Mouse (Mus musculus) c-Kit-positive CD71-positive TER-119-positive erythroid progenitor cells, embryonic 14.5 days (primary cell): ENCODE data around the gene Rin2.

Experiments
- DNase-seq: peaks from one replicate; pipeline ENCODE4 v3.0.0-alpha.2; 2013; ENCODE audit warnings: low spot score

Rin2 gene

DNA sequence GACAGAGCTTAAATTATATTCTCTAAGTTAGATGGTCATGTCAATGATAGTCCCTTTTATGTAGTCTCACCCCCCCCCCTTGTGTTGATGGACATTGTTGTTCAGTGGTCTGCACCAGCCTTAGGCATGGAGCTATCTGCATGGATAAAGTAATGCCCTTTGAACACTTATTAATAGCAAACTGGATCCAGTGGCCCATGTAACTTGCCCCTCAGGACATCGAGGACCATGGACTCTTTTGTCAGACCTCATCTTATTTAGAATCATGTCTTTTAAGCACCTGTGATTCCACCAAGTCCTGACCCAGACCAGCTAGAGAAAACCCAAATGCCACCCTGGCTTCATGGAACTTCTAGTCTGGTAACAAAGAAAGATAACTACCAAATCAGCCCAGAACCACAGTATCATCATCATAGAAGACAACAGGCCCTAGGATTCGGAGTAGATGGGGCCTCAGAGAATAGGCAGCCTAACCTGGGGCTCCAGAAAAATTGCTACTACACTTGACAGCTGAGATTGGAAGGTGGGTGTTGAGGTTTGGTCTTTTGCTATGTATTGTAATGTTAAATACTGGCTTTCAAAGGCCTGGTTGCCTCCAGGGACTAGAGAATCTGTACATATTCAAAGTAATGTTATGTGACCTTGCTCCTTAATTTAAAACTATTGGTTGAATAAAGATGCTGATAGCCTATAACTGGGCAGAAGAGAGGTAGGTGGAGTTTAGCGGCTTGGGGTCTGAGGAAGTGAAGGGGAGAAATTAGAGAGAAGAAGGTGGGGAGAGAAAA is 113.7 kb downstream of the Rin2 start:
- no peak for DNase-seq

DNA sequence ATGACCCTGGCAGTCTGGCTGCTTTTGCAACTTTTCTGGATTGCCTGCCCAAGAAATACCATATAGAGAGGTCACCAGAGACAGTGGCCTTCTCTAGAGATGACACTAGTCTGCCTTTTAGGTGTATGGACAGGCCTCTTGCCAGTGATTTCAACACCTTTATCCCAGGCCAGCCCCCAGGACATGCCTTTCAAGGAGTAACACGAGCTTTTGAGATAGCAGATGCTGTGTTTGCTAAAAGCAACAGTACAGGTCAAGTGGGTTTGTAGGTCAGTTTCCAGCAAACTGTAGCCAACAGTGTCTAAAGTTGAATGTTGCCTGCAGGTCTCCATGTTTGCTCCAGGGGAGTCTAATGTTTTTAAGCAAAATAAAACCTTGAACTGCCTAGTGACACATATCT is 118.7 kb downstream of the Rin2 start:
- no peak for DNase-seq

DNA sequence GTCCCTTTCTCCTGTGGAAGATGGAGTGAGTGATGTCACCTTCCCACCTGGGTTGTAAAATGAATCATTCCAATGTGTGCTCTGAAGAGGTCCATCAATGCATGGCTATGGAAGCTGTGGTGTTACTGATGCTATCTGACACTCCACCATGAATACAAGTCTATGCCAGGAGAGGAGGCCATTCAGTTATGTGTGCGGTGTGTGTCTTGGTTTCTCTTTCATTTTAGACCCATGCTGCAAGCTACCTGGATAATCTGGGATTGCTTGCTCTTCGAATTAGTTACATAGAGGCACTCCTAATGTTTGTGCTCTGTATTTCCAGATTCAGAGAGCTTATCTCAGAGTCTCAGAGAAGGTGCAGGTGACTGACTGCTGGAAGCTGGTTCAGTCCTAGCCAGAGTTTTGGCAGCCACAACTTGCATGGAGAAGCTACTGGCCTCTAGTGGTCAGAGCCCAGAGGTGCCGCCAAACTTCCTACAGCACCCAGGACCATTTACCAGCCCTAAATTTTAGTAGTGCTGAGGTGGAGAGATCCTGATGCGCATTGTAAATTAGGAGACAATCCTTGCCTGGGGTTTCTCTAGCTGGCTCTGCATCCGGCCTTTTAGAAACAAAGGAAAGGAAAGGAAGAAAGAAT is 119.4 kb downstream of the Rin2 start:
- no peak for DNase-seq

DNA sequence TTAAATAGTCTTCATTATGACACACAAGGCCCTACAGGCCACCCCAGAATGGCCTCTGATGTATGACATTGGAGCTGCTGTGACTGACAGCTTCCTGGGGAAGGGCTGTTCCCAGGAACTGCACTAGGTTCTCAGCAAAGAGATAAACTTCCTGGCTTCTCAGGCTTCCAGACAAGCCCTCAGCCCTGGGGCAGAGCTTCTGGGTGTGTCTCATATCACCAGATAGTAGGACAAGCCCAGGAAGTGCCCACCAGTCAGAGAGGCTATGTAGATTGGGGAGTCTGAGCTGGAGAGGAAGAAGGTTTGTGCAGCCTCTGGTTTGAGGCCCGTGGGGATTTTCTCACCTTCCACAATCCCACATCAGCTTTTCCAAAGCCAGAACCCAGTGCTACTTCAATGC is 122.8 kb downstream of the Rin2 start:
- DNase-seq: no peak

DNA sequence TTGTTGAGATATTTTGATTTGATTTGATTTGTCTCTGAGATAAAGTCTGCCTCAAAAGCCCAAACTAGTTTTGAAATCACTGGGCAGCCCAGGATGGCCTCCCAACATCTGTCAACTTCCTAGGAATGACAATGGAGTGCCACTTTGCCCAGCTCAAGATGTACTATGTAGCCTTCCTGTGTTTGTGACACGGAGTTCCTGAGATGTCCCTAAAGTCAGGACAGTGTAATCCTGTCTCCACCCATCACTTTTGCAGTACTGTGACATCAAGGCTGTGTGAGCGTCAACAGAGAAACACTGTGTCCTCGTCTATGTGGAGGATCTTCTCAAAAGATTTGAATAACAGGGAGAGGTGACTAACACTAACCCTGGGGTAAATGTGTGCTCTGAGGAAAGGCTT is 123.9 kb downstream of the Rin2 start:
- DNase-seq: no peak

DNA sequence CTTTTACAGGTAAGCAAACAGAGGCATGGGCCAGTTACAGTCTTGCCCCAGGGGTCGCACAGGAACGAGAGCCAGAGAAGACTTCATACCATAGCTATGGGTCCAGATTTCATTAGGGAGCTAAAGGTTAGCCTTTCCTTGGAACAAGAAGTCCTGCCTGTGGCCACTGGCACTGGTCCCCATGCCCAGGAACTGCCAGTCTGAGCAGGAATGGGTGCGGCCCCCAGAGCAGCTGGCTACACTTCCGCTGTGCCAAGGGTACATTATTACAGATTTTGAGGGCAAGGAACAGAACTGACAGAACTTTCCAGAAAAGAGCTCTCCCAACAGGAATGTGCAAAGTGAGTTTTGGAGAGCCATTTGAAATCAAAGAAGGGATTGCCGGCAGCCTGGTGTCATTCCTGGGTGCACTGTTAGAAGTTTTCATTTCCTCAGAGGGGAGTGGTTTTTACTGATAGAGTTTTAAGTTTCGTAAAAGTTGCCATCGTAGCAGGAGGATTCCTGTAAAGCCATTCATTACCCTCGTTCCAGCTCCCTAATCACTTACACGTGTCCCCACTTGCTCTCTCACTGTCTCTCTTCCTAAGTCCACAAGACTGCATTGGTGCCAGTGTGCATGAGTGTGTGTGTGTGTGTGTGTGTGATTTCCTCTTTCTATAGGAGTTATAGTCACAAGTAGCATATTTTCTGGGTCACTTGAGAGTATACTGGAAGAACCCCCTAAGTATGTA is 126.5 kb downstream of the Rin2 start:
- DNase-seq: no peak

DNA sequence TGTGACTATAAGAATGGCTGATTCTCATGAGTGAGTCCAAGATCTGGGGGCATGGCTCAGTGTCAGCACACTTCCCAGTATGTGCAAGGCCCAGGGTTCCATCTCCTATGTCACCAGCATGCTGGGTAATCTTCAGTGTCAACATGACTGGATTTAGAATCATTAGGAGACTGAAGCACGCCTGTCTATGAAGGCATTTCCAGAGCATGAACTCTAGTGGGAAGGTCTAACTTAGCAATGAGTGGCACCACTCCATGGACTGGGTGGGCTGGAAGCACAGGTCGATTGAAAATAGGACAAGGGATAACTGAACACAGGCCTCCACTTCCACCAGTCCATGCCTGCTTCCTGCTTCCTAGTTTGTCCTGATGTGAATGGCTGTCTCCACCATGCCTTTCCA is 127.6 kb downstream of the Rin2 start:
- no peak for DNase-seq

DNA sequence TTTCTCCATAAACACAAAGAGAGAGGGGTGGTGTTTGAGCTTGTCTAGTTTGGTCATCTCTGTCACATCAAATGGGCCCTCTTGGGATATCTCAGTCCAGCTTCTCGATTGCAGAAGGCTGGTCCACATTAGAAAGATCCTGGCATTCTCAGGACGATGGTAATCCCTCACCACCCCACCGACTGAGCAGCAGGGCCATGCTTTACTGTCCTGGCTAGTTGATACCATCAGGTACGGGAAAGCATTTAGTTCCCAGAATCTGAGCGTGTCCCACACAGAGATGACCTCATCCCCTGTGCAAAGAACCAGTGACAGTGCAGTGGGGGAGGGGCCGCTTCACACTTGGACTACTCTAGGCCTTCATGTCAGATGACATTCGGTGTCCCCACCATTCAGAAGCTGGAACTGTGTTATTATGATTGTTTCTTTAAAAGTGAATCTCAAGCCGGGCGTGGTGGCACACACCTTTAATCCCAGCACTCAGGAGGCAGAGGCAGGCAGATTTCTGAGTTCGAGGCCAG is 128.9 kb downstream of the Rin2 start:
- no peak for DNase-seq

DNA sequence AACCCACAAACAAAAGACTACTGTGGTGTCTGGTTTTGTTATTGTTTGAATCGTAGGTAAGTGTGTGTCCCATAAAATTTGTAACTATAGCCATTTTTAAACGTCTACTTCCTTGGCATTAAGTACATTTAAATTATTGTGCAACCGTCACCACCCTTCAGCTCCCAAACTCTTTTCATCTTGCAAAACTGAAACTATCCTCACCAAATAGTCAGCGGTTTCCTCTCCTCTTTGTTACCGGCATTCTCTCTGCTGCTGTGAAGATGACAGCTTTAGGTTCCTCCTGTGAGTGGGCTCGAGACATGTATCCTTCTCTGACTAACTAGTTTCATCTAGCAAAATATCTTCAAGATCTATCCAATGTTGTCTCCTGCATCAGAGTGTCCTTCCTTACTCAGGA is 129.5 kb downstream of the Rin2 start:
- DNase-seq: no peak

DNA sequence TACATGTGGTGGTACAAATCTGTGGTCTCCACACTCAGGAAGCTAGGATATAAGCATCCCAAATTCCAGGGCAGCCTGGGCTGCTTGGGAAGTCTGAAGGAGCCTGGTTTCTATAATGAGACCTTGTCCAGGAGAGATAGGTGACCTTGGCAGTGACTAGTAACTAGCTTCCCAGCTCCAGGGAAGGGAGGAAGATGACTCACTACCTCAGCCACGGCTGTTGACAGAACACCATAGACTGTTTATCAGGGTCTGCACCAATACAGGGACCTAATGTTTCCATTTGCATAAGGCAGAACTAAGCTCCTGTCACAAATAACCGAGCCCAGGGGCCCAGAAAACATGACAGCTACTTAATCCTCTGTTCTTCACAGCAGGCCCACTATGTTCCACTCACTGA is 132.3 kb downstream of the Rin2 start:
- no peak for DNase-seq

DNA sequence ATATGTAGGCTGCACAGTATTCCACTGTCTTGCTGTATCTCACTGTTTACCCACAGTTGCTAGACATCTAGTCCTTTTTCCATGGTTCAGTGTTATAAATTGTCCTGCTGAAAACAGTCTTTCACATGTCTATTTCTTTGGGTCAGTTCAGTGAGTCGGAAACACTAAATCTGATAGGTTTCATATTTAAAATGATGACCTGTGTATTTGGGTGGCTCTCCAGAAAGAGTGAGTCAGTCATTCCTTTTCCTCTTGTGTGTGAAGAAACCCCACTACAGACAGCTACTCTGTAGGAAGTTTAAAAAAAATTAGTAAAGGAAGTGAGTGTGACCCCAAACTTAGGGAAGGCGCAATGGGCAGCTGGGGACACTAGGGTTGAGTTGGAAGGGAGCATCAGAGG is 133.2 kb downstream of the Rin2 start:
- DNase-seq: no peak

DNA sequence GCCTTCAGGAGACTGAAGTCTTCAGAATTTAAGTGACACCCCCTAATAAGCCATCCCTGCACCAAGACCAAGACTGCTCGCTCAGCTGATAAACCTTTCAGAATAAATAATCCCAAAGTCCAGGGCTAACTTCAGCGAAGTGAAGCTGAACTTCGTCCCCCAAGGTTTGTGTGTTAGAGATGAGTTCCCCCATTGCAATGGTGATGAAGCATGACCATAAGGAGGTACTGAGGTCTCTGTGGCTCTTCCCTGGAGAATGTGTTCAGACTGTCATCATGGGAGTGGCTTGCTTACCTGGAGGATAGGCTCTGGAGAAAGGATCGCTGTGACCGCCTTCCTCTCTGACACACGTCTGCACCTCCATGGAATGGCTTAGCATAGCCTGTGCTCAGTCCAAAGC is 133.7 kb downstream of the Rin2 start:
- no peak for DNase-seq

DNA sequence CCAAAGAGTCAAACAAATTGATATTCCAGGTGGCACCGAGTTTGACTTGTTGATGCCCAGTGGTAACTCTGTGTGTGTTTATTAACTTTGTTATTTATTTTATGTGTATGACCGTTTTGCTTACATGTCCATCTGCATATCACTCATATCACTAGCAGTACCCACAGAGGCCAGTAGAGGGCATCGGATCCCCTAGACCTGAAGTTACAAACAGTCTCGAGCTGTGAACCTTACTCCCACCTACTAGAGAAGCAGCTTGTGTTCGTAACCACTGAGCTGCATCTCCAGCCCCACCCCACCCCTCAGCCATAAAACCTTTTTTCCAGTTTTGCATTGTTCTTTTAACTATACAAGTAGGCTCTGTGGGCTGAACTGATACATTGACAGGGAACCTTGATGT is 135.7 kb downstream of the Rin2 start:
- no peak for DNase-seq

DNA sequence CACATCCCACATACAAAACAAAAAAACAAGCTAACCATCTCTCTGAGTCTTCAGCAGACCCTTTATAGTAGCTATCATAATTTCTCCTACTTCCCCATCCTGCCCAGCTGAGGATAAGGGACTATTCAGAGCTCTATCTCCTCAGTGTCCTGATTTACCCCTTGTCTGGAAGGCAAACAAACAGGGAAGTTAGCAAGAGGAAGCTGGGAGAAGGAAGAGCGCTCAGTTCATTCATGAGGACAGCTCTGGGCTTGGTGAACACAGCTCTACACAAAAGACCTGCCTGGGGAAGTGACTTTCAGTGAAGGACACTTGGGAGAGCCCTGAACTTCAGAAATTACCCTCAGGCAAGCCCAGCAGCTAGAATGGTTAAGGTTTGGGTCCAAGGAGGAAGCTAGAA is 137.8 kb downstream of the Rin2 start:
- DNase-seq: no peak

DNA sequence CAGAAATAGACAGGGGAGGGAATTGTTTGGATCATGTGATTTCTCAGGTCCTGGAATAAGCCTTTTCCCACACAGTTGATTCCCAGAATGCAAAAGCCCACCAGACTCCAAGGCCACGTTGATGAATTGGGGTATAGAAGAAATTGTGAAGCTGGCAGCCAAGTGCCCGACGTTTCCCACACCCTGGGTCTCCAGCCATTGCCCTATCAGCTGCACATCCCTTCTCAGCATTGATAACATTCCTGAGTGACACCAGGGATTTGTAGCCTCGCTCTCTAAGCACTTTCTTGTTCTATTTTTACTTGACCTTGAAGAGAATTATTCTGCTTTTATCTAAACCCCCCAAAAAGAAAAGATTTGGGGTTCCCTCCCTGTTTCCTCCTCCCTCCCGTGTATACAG is 142.2 kb downstream of the Rin2 start:
- DNase-seq: no peak

DNA sequence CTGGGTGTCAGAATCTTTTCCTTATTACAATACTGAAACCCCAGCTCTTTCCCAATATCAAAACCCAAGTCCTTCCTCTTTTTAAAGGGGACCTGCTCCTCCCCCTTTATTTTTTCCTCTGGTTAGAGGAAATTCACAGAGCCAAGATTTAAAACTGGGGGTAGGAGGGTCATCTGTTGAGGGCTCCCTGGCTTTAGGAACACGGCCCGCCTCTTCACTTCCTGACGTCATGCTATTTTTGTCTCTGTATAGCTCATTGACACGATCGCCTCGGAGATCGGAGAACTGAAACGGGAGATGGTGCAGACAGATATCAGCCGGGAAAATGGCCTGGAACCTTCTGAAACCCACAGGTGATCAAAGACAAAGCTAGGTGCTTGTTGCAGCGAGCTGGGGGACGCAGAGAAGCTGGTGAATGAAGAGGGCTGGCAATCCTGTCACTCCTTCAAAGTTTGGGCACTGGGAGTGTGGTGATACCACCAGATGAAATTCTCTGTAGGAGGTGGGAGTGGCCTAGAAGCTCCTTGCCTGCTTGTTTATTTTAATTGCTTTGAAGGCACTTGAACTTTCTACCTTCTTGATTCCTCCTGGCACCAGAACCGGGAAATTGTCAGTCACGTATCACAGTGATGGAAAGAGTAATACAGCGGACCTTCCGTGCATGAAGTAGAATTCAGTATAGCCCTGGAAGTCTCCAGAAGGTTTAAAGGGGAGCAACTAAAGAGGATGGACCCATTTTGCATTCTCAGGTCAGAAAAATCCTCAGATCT is 147.2 kb downstream of the Rin2 start:
- DNase-seq: no peak

DNA sequence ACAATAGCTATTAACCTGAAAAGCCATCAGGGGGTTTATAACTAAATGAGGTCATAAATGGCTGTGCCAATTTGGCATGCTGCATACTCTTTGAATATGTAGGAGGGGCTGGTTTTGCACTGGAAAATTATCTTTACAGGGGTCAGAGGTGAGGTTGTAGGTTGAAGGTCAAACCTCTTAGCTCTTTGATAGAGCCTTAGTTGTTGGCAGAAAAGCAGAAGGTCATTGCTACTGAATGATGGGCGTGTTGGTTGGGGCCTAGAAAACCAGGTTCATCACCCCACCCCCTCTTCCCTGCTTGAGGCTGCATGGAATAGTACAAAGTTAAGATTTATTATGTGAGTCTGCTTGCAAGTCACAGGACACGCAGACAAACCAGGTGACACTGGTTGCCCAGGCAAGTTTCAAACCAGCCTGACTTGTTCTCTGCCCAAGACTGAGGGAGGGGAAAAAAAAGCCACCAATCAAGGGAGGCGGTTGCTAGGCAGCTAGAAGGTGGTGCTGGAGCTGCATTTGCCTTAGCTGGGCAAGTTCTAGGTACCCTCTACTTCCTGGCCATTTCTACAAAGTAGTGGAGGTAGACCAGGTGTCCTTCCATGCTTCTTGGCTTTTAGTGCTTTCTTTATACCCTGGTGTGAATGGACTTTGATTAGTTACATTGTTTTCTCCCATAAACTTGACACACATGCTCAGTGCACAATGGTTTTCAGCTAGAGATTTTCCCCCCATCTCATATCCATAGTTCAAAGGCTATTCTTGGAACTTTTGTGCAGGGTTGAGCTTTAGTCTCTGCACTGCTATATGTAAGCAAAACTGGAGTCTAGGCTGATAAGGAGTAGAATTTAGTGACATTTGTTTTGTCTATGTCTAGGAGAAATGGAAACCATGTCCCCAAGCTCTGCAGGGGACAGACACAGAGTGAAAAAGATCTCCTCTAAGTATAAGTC is 148.0 kb downstream of the Rin2 start:
- no peak for DNase-seq

DNA sequence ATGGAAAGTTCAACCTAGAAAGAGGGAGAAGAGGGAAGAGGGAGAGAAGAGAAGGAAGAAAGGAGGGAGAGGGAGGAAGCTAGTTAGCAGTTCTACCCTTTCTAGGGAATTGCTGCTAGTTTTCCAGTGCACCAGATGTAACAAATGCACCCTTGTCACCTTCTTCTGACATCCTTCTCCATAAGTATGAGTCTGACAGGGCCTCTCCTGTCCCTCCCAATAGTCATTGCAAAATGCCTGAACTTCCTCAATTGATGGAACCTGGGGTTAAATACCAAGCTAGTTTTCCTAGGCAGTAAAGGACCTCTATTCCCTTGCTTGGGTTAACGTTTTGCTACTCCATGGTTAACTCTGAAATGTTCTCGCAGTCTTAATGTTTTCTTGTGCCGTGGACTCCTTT is 149.7 kb downstream of the Rin2 start:
- no peak for DNase-seq

DNA sequence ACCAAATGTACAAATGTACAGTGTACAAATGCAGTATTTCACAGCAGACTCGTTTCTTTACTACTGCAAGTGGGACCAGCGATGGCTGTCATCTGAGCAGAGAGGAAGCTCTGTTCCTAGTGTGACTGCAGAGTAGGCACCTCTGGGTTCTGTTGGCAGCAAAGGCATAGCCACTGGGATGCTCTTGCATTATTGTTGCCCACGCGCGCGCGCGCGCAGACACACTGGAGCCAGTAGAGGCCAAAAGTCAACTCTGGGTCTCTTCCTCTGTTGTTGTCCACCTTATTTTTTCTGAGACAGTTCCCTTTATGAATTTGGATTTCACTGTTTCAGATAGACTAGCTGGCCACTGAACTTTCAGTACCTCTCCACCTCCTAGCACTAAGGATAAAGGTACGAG is 150.2 kb downstream of the Rin2 start:
- no peak for DNase-seq

DNA sequence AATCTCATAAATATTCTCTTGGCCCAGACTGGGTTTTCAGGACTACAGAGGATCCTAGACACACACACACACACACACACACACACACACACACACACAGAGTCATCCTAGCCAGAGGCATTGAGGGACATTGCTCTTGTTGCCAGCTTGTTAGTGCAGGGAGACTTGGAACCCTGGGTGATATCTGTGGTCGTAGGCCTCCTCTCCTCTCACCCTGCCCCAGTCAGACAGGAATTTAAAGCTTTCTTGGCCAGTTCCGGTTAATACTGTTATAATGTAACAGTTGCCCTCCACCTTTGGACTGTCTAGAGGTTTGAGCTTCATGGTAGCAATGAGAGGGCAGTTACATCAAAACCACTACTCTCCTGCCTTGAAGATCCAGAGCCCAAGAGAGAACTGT is 152.9 kb downstream of the Rin2 start:
- no peak for DNase-seq

DNA sequence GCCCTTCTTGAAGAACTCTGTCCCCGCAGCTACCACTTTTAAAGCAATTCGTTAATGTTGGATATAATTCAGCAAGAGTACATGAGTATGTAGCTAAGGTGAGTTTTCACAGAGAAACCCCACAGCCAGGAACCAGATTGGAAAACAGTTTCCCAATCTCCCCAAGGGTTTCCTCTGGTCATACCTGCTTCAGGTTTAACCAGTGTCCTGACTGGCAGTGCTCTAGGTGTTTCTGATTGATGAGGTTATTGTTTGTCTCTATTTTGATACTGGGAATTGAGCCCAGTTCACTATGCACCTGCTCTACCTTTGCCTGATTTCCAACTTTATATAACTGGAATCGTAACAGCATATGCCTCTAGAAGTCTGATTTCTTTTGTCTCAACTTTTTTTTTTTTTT is 153.6 kb downstream of the Rin2 start:
- DNase-seq: no peak
